Mouse (Mus musculus) heart, embryonic 10.5 days (tissue): ENCODE measurements around the gene Phlpp2. TPM values are rescaled to one million over a fixed set of nuclear protein-coding genes. Genes with fewer than 3 reads are reported as not detected.

Experiments used
- DNase-seq: peaks from one replicate; pipeline ENCODE4 v3.0.0-alpha.2; 2017; ENCODE audit warnings: low spot score
- H3K27ac ChIP-seq: fragments of 300-500 bp; sonication (generic); 2 replicates; pipeline ENCODE4 v1.5.1; 2016; ENCODE audit warnings: mild to moderate bottlenecking
- H3K27me3 ChIP-seq: fragments of 300-500 bp; sonication (generic); 2 replicates; pipeline ENCODE4 v1.6.1; 2016; ENCODE audit warnings: mild to moderate bottlenecking; ENCODE audit not compliant: poor library complexity, insufficient read depth, severe bottlenecking
- H3K36me3 ChIP-seq: fragments of 300-500 bp; sonication (generic); 2 replicates; pipeline ENCODE4 v1.6.1; 2016; ENCODE audit warnings: mild to moderate bottlenecking, moderate library complexity
- H3K4me1 ChIP-seq: fragments of 300-500 bp; sonication (generic); 2 replicates; pipeline ENCODE4 v1.6.1; 2016; ENCODE audit warnings: mild to moderate bottlenecking
- H3K4me3 ChIP-seq: fragments of 300-500 bp; sonication (generic); 2 replicates; pipeline ENCODE4 v1.5.1; 2016; ENCODE audit warnings: mild to moderate bottlenecking, moderate library complexity
- H3K9me3 ChIP-seq: fragments of 300-500 bp; sonication (generic); 2 replicates; pipeline ENCODE4 v1.6.1; 2016; ENCODE audit warnings: mild to moderate bottlenecking, moderate library complexity
- WGBS: fragments of 180-500 bp; shearing (Covaris S2); methylation state at CpG from one replicate; pipeline ENCODE4 v1.1.7; 2016; 5-methylcytosine and 5-hydroxymethylcytosine counted together
- polyA plus RNA-seq: library from polyadenylated mRNA; unstranded; fragments of >200 nt; fragmentation: Nextera tagmentation; extraction: Ambion mirVana; gene quantifications from 2 replicates; pipeline ENCODE4 v1.2.1, GENCODE M21; 2016

The Phlpp2 gene
- polyA plus RNA-seq, 1 experiment from 2014 or later = 2.2 TPM

DNA sequence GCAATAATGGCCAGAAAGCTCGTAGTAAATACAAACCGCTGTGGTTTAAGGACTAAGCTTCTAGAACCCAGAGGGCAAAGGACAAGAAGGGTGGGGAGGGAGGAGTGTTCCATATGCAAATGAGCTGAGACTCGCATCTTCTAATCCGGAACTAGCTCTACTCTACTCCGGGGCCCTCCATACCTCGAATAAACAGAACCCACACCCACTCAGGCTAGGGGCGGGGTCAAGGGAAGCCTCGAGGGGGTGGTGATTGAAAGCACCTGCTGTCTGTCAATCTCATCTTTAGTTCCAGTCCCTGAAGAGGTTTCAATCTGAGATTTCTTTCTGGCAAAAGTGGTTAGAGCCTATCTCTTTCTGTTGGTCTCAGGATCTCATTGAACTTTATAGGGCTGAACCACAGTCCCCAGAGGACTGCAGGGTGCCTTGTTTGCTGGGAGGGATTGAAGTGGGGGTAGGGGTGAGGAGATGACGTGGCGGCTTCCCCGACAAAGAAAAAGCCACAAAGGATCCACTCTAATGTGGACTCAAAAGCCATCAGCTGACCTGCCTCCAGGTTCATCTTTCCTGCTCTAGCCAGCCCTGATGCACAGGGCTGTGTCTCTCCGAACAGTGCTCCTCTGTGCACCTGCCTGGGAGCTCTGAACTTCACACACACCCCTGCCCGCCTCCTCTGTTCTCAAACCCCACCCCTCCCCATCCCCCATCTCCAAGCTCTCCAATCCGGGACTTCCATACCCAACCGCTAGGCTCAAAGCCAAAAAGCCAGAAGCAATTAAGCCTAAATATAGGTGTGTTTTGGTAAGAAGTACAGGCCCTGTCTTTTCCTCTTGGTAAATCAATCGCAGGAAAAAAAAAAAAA lies 89.1 kb downstream of the Phlpp2 start:
- 6% methylated on average over 16 of the region's 16 CpGs for WGBS
- Histone ChIP-seq H3K4me3 (peak overlapping the region; percentile 32), H3K9me3 (no peaks in the 10 kb centered on the region), H3K36me3 (no peaks in the 10 kb centered on the region), H3K27ac (peak overlapping the region; percentile 12; the same call in 1 of the 2 replicates), H3K4me1 (peaks cover 24% of the 10 kb centered on the region), H3K27me3 (peaks cover 49% of the 10 kb centered on the region)
- no peak for DNase-seq

DNA sequence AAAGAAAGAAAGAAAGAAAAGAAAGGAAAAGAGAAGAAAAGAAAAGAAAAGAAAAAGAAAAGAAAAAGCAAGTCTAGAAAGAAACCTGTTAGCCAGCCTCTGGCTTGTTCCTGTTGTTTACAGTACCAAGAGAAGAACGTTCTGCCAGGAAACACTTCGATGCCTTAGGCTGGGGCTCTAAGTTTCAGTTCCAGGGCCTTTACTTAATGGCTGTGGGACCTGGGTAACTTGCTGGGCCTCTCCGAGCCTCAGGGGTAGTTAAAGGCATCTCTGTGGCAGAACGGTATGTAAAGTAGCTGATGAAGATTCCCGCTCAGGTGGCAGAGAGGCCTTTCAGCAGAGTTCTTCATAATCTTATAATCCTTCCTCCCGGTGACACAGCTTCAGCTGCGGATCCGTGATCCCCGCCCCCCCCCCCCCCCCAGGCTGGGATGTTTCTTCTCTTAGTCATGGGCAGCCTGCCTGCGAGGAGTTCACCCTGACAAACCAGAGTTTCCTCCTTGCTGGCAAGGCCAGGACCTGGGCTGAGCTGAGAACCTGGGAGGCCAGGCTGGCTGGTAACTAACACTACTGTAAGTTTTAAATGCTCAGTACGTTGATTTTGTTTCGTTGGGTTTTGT lies 89.8 kb downstream of the Phlpp2 start:
- Histone ChIP-seq H3K4me1 (peaks cover 25% of the 10 kb centered on the region), H3K36me3 (no peaks in the 10 kb centered on the region), H3K9me3 (no peaks in the 10 kb centered on the region), H3K27ac (peak overlapping the region; percentile 56; the same call in 1 of the 2 replicates), H3K4me3 (no peak overlapping the region), H3K27me3 (peaks cover 52% of the 10 kb centered on the region)
- no peak for DNase-seq
- WGBS = 20% methylated on average over 12 of the region's 12 CpGs

DNA sequence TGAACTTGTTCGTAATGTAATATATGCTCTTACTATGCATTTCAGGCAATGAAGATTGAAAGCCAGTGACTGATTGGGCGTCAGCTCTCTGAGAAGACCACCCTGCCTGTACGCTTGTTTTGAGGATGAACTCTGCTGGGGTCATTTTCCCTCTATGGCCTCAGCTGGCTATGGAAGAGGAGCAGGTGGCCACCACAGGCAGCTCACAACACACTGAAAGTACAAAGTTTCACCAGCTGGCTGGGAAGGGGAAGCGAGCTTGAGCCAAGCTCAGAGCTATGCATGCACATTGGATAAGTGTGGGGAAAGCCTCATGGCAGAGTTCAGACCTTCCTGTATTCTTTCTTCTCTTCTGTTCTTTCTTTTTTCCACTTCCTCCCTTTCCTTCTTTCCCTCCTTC lies 90.8 kb downstream of the Phlpp2 start:
- peaks cover 55% of the 10 kb centered on the region for H3K27me3 ChIP-seq
- whole genome bisulfite sequencing = 88% methylated on average over 4 of the region's 4 CpGs
- no peak for DNase-seq
- H3K9me3 ChIP-seq = no peaks in the 10 kb centered on the region
- H3K4me1 ChIP-seq = peaks cover 30% of the 10 kb centered on the region
- no peak overlapping the region for H3K4me3 ChIP-seq
- H3K27ac ChIP-seq = no peak overlapping the region
- H3K36me3 ChIP-seq = no peaks in the 10 kb centered on the region

DNA sequence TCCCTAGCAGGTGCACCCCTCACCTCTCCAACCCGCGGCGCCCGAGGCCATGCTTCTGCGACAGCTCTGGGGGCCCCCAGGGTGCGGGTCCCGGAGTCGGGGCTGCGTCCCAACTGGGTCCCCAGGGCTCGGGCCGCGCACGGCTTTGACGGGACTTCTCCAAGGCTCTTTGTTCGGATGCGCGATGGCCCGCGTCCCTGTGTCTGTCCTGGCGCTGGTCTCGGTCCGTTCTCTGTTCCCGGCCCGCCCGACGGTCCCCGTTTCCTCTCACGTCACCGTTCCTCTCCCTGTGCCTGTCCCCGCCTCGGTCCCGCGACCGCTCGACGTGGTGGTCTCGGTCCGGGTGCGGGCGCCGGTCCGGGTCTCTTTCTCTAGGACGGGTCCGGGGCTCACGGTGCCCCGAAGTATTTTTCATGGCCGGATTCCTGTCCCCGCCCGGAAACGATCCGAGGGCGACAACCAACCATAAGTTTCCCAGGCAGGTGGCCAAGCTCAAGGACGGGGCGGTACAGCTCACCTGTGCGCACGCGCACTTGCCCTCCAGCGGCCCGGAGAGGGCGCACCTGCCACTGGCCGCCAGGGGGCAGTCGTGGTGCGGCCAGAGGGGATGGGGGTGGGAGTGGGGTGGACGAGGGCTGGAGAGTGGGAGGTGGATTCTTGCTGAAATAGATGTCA lies 93.5 kb downstream of the Phlpp2 start, which contains the start of gene Marveld3:
Gene Marveld3 (minus strand): TSS at position 511 of the 675 bp plus-strand sequence.
- no peak for DNase-seq
- Histone ChIP-seq H3K27ac (0 out of 2 replicates have a peak within 1 kb of the TSS, but pooled peaks have one; percentile 31), H3K9me3 (no peaks in the 10 kb centered on the region), H3K4me1 (peaks cover 30% of the 10 kb centered on the region), H3K27me3 (peaks cover 56% of the 10 kb centered on the region), H3K36me3 (no peaks in the 10 kb centered on the region), H3K4me3 (peak within 1 kb of the TSS; percentile 60)
- 5% methylated on average over 64 of the region's 64 CpGs for WGBS

DNA sequence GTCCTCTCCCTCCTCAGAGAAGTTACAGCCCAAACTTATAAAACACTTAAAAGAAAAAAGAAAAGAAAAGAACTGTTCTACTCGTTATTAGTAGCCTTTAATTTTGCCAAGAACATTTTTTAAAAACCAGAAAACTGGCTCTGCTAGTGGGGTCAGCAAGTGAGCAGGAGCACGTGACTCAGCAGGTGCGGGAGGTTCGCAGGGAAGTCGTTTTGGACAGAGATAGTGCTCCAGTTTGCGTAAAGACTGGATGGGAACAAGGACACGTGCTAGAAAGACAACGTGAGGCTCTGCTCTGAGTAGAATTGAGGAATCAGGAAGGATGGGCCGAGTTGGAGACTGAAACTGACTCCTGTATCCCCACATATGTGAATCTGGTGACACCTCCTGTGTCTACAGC lies 94.6 kb downstream of the Phlpp2 start:
- Histone ChIP-seq H3K27ac (no peak overlapping the region), H3K4me1 (peaks cover 21% of the 10 kb centered on the region), H3K9me3 (no peaks in the 10 kb centered on the region), H3K27me3 (peaks cover 58% of the 10 kb centered on the region), H3K36me3 (no peaks in the 10 kb centered on the region), H3K4me3 (no peak overlapping the region)
- DNase-seq = no peak
- 65% methylated on average over 9 of the region's 9 CpGs for WGBS

DNA sequence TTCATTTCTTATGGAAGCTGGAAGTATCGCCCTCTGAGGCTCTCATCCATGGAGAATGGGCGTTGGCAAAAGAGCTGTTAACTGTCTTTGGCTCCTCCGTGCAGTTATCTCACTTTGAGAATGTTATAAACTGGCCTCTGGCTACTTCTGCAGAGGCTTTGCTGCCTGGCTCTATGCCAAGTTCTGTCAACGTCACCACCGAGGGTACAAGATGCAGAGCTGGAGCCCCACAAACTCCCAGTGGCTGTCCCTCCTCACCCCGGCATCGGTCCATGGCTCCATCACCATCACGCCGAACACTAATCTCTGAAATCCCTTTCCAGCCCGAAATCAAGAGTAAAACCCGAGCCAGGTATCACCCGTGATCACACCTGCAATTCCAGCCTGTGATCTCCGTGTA lies 95.1 kb downstream of the Phlpp2 start:
- no peak overlapping the region for H3K4me3 ChIP-seq
- H3K9me3 ChIP-seq = no peaks in the 10 kb centered on the region
- WGBS = 67% methylated on average over 13 of the region's 13 CpGs
- no peaks in the 10 kb centered on the region for H3K36me3 ChIP-seq
- H3K4me1 ChIP-seq = peaks cover 16% of the 10 kb centered on the region
- DNase-seq = no peak
- H3K27me3 ChIP-seq = peaks cover 63% of the 10 kb centered on the region
- no peak overlapping the region for H3K27ac ChIP-seq

DNA sequence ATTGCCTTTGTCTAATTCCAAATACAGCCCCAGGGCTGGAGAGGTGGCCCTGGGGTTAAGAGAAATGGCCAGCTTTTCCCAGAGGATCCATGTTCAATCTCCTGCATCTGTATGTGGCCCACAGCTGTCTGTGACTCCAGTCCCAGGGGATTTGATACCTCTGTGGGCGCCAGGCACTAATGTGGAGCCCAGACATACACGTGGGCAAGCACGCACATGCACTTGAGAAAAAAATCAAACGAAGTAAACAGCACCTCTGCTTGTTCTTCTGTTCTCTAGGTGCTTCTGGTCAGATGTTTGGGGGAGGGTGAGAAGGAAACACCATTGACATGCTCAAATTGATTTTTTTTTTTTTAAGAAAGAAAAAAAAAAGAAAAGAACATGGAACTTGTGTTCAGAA lies 95.8 kb downstream of the Phlpp2 start:
- Histone ChIP-seq H3K36me3 (no peaks in the 10 kb centered on the region), H3K27me3 (peaks cover 69% of the 10 kb centered on the region), H3K4me1 (peaks cover 15% of the 10 kb centered on the region), H3K27ac (no peak overlapping the region), H3K4me3 (no peak overlapping the region), H3K9me3 (no peaks in the 10 kb centered on the region)
- 73% methylated on average over 4 of the region's 4 CpGs for WGBS
- DNase-seq = no peak

- H3K27me3 ChIP-seq = peaks cover 31% of the 10 kb centered on the region
- H3K36me3 ChIP-seq = no peaks in the 10 kb centered on the region
- H3K4me3 ChIP-seq = no peak overlapping the region
- no peak overlapping the region for H3K27ac ChIP-seq
- DNase-seq = no peak
- no peaks in the 10 kb centered on the region for H3K9me3 ChIP-seq
- WGBS = 58% methylated on average over 10 of the region's 10 CpGs
- no peaks in the 10 kb centered on the region for H3K4me1 ChIP-seq
Observed at GRCm38 (mm10) chr8:109968837-109969236, 100.5 kb downstream of the Phlpp2 start.

GRCm38 (mm10) chr8:109970323-109970722 lies 102.0 kb downstream of the Phlpp2 start:
- peaks cover 24% of the 10 kb centered on the region for H3K27me3 ChIP-seq
- 9% methylated on average over 9 of the region's 9 CpGs for WGBS
- no peak for DNase-seq
- H3K4me3 ChIP-seq = no peak overlapping the region
- no peaks in the 10 kb centered on the region for H3K9me3 ChIP-seq
- H3K27ac ChIP-seq = no peak overlapping the region
- no peaks in the 10 kb centered on the region for H3K4me1 ChIP-seq
- no peaks in the 10 kb centered on the region for H3K36me3 ChIP-seq

DNA sequence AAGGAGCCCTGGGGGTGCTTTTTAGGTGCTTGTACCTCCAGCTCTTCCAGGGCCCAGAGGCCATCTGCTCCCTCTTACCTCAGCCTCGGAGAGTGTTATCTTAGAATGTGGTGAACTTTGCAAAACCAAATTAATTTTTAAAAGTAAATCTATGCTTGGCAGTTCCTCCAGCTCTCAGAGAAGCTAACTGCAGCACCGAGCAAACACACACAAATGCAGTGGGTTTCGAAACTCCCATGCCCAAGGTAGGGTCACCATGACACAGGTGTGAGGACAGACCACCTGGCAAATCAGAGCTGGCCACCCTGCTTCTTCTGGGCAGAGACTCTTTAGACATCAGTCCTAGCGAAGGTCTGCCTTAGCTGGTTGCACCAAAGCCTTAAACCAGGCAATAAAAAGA lies 104.6 kb downstream of the Phlpp2 start:
- Histone ChIP-seq H3K36me3 (no peaks in the 10 kb centered on the region), H3K27me3 (peaks cover 22% of the 10 kb centered on the region), H3K9me3 (no peaks in the 10 kb centered on the region), H3K27ac (no peak overlapping the region), H3K4me3 (no peak overlapping the region), H3K4me1 (no peaks in the 10 kb centered on the region)
- DNase-seq = no peak
- 80% methylated on average over 4 of the region's 4 CpGs for WGBS

DNA sequence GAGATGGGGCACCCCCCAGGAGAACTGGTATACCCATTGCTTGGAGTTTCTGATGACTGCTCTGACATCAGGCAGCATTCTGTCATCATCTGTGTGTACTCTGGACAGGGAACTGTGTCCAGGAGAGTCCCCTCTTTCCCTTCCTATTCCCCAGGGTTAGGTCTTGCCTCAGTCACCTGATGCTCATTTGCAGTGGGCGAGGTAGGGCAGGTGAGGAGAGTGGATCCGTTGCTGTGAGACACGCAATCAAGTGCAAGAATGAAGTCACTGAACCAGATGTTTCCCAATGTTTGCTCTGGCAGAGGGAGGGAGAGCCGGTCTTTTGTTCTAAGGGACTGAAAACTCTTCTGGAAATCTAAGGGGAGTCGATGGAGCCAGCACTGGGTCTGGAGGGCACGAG lies 111.0 kb downstream of the Phlpp2 start:
- Histone ChIP-seq H3K27me3 (no peaks in the 10 kb centered on the region), H3K4me1 (no peaks in the 10 kb centered on the region), H3K36me3 (no peaks in the 10 kb centered on the region), H3K9me3 (no peaks in the 10 kb centered on the region), H3K27ac (no peak overlapping the region), H3K4me3 (no peak overlapping the region)
- WGBS = 71% methylated on average over 6 of the region's 6 CpGs
- no peak for DNase-seq

DNA sequence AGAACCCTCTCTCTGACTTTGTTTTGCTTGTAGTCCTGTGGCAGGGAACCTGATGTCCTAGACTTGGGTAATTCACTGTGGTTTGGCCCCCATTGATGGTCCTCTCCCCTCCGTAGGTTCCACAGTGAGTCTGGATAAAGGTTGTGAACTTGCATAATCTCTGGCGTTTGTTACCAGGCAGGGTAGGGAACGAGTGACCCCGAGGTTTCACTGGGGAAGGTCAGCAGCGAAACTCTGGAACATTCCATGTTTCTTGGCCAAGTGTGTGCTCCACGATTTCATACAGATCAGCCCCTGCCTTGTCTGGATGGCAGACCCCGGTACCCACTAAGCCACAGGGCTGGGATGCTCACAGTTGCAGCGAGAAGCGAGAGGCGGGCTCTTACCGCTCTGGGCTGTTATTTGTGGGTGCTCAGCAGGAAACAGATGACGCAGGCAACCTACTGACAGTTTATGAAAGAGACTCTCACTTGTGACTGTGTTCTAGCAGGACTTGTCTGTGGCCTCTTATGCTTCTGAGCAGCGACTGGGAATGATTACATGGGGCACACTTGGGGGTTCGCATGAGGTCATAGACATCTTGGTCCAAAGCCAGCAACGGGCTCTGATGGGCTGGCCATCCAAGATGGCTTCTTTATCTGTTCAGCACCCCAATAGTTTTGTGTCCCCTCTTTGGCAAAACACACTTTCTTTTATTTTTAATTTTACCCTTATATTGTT lies 114.2 kb downstream of the Phlpp2 start:
- H3K27me3 ChIP-seq = no peaks in the 10 kb centered on the region
- H3K27ac ChIP-seq = no peak overlapping the region
- no peaks in the 10 kb centered on the region for H3K9me3 ChIP-seq
- 75% methylated on average over 15 of the region's 15 CpGs for WGBS
- no peaks in the 10 kb centered on the region for H3K4me1 ChIP-seq
- H3K36me3 ChIP-seq = no peaks in the 10 kb centered on the region
- DNase-seq = no peak
- H3K4me3 ChIP-seq = no peak overlapping the region
